Mouse (Mus musculus) G1E (cell line): ENCODE measurements around the gene Calu.

Experiments
- CTCF ChIP-seq: IDR thresholded peaks from 2 replicates; pipeline ENCODE4 v1.5.1; 2012; ENCODE audit warnings: low read depth, low read length, inconsistent platforms, mixed read lengths
- GATA2 ChIP-seq: IDR thresholded peaks from 2 replicates; pipeline ENCODE4 v1.6.1; 2012; ENCODE audit warnings: low read depth, low read length, inconsistent platforms, borderline replicate concordance
- TAL1 ChIP-seq: conservative IDR thresholded peaks from 2 replicates; pipeline ENCODE4 v1.6.1; 2012; ENCODE audit warnings: low read depth, low read length, inconsistent platforms, mixed read lengths

DNA sequence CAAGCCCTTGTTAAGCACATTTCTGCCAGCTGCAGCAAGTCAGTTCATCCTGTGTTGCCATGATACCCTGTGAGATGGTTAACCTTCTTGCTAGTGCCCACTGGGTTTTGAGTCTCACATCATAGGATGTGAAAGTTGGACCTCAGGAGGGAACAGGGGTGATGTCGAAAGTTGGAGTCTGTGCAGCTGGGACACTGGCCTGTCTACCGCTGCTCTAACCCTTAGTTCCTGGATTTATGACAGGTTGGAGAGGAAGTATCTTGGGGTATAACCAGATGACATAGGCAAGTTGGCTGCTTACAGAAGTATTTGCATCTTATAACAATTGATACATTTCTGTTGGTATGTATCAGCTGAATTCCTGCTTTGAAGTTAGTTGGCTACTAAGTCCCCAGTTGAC, 72.7 kb downstream of the Calu start:
- no peak for TF ChIP-seq CTCF
- TF ChIP-seq GATA2, result no peak
- TF ChIP-seq TAL1, result no peak
